Mouse (Mus musculus) central nervous system, embryonic 11.5 days (tissue): Measurements from ENCODE around the gene Ceacam14. TPM values are rescaled to one million over a fixed set of nuclear protein-coding genes. Genes with fewer than 3 reads are reported as not detected.

ENCODE experiments used
- polyA plus RNA-seq: library from polyadenylated mRNA; depleted of rRNA; stranded (reverse); fragments of >200 nt; gene quantifications from 2 replicates; pipeline ENCODE4 v1.2.3, GENCODE M21; 2012; rRNA removed

Gene Ceacam14
- polyA plus RNA-seq = 0.46 TPM in 1 of 2 replicates, not detected in the other

GRCm38 (mm10) chr7:17812333-17812732 is at the start of gene Ceacam14:
TSS of gene Ceacam14 (plus strand) at chr7:17812633.

Other genes starting within 250 kb of the Ceacam14 start
- 0.09 TPM in 1 of 2 replicates, not detected in the other for gene Ceacam5, start 99.4 kb upstream of the Ceacam14 start, polyA plus RNA-seq
- gene Gm5155, start 59.1 kb downstream of the Ceacam14 start, polyA plus RNA-seq = 0.05 TPM in 1 of 2 replicates, not detected in the other
- 0.56 TPM in 1 of 2 replicates, not detected in the other for gene Ceacam11, start 159.5 kb downstream of the Ceacam14 start, polyA plus RNA-seq
- not detected in 2 replicates for gene Ceacam13, start 197.3 kb downstream of the Ceacam14 start, polyA plus RNA-seq